Comparison of ENCODE assay signal across 8 mouse cellular contexts in the genomic region with DNA sequence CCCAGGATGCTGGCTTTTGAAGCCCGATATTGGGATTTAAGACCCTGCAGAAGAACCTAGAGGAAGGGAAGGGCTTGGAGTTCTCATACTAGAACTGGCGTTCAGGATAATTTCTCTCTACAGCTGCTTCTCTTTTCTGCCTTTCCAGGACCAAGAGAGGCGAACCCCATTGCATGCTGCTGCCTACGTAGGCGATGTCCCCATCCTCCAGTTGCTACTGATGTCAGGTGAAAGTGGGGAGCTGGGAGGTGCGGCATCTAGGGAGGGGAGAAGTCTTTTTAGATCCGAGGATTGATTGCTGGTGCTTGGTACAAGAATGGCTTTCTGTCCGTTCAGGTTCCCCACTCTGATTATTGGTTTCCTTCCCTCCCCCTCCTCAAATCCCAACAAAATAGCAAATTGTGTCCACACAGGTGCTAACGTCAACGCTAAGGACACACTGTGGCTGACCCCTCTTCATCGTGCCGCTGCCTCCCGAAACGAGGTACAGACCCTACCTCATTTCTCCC. TPM values are rescaled to one million over a fixed set of nuclear protein-coding genes. Genes with fewer than 3 reads are reported as not detected.
DNase-seq lines count a peak whose midpoint lies in the region; ATAC-seq and TF ChIP-seq lines count a peak whose summit lies in the region.

No protein-coding gene starts in this region.

- H3K4me2 ChIP-seq in neural tube, embryonic 11.5 days (ENCODE audit: low read depth), result peak overlapping the region; percentile 79
- H3K4me2 ChIP-seq in limb, embryonic 14.5 days (replicated peaks; ENCODE audit: low read depth, low read length, severe bottlenecking), result peak overlapping the region; percentile 72
- peak overlapping the region; percentile 90 for H3K4me2 ChIP-seq in stomach, embryonic 16.5 days (ENCODE audit: low read depth, low read length)

- H3K36me3 ChIP-seq in neural tube, embryonic 11.5 days (ENCODE audit: control insufficient read depth, insufficient read depth, low read length), result peaks cover 27% of the 10 kb centered on the region
- peaks cover 46% of the 10 kb centered on the region for H3K36me3 ChIP-seq in limb, embryonic 14.5 days (ENCODE audit: control insufficient read depth, insufficient read depth, low read length)
- H3K36me3 ChIP-seq in stomach, embryonic 16.5 days (ENCODE audit: control insufficient read depth, insufficient read depth, low read length), result peaks cover 22% of the 10 kb centered on the region

- peak; percentile 23 for DNase-seq in cerebellum, adult 11-12 months
- no peak for DNase-seq in cerebellum, adult 9-11 months
- DNase-seq in neural tube, embryonic 11.5 days (ENCODE audit: low spot score), result no peak
- no peak for DNase-seq in neural tube, embryonic 10.5 days (ENCODE audit: extremely low spot score, low spot score)
- no peak for DNase-seq in limb, embryonic 14.5 days (ENCODE audit: low spot score)
- no peak for DNase-seq in right cerebral cortex, postnatal 10 days (ENCODE audit: low spot score in 2 of 2)
- no peak for DNase-seq in ovary, adult 18-20 months (ENCODE audit: low spot score)

- H3K4me3 ChIP-seq in neural tube, embryonic 11.5 days (ENCODE audit: low read depth, low read length), result peak overlapping the region; percentile 99
- peak overlapping the region; percentile 98 for H3K4me3 ChIP-seq in limb, embryonic 14.5 days (replicated peaks; ENCODE audit: low read length)
- H3K4me3 ChIP-seq in stomach, embryonic 16.5 days (replicated peaks; ENCODE audit: low read length), result peak overlapping the region; percentile 90

- no peaks in the 10 kb centered on the region for H3K27me3 ChIP-seq in neural tube, embryonic 11.5 days (ENCODE audit: control insufficient read depth, insufficient read depth, low read length)
- H3K27me3 ChIP-seq in limb, embryonic 14.5 days (ENCODE audit: control insufficient read depth, insufficient read depth, low read length), result no peaks in the 10 kb centered on the region
- no peaks in the 10 kb centered on the region for H3K27me3 ChIP-seq in stomach, embryonic 16.5 days (ENCODE audit: control insufficient read depth, insufficient read depth, low read length)

- no peak overlapping the region for H3K27ac ChIP-seq in neural tube, embryonic 11.5 days (ENCODE audit: low read depth, low read length)
- no peak overlapping the region for H3K27ac ChIP-seq in limb, embryonic 14.5 days (replicated peaks; ENCODE audit: low read depth, low read length)
- H3K27ac ChIP-seq in stomach, embryonic 16.5 days (ENCODE audit: low read length), result peak overlapping the region; percentile 88

- WGBS in neural tube, embryonic 11.5 days, result 59% methylated on average over 14 of the region's 14 CpGs
- WGBS in limb, embryonic 14.5 days, result 51% methylated on average over 14 of the region's 14 CpGs
- WGBS in stomach, embryonic 16.5 days, result 49% methylated on average over 14 of the region's 14 CpGs

- TF ChIP-seq POLR2A in limb, embryonic 14.5 days (IDR thresholded peaks at IDR 0.05; ENCODE audit: borderline replicate concordance, extremely low read depth, insufficient read depth, insufficient read length), result no peak

- H3K9me3 ChIP-seq in neural tube, embryonic 11.5 days (ENCODE audit: control insufficient read depth, low read length), result no peaks in the 10 kb centered on the region
- no peaks in the 10 kb centered on the region for H3K9me3 ChIP-seq in limb, embryonic 14.5 days (ENCODE audit: control insufficient read depth, low read length)
- H3K9me3 ChIP-seq in stomach, embryonic 16.5 days (replicated peaks; ENCODE audit: control insufficient read depth, low read length), result no peaks in the 10 kb centered on the region

- H3K4me1 ChIP-seq in neural tube, embryonic 11.5 days (ENCODE audit: control insufficient read depth, insufficient read depth, low read length), result peaks cover 10% of the 10 kb centered on the region
- peaks cover 14% of the 10 kb centered on the region; the same call in 1 of the 2 replicates for H3K4me1 ChIP-seq in limb, embryonic 14.5 days (ENCODE audit: control insufficient read depth, insufficient read depth, low read length)
- H3K4me1 ChIP-seq in stomach, embryonic 16.5 days (ENCODE audit: control insufficient read depth, insufficient read depth, low read length), result peaks cover 16% of the 10 kb centered on the region

- ATAC-seq in neural tube, embryonic 11.5 days (ENCODE audit: insufficient read depth, low FRiP score, low TSS enrichment), result no peak
- ATAC-seq in limb, embryonic 14.5 days (ENCODE audit: low FRiP score, low read depth), result no peak
- ATAC-seq in stomach, embryonic 16.5 days (ENCODE audit: insufficient read depth, low FRiP score), result no peak

- H3K9ac ChIP-seq in neural tube, embryonic 11.5 days (ENCODE audit: low read length), result peak overlapping the region; percentile 98
- peak overlapping the region; percentile 98 for H3K9ac ChIP-seq in limb, embryonic 14.5 days (ENCODE audit: low read depth, low read length, severe bottlenecking)
- H3K9ac ChIP-seq in stomach, embryonic 16.5 days (ENCODE audit: low read length), result peak overlapping the region; percentile 95

RNA-seq across cellular contexts. Expression of a gene that starts 1.1 kb away (rescaled TPM):
- 9.5 and 10.4 TPM in 2 replicates for polyA plus RNA-seq in neural tube, embryonic 11.5 days (2014; fragmentation: Nextera tagmentation; extraction: Ambion mirVana)
- 50.7 and 59.8 TPM in 2 replicates for polyA plus RNA-seq in limb, embryonic 14.5 days (2012; rRNA removed)
- polyA plus RNA-seq in limb, embryonic 14.5 days (2014; fragmentation: Nextera tagmentation; extraction: Ambion mirVana), result 11.3 and 11.9 TPM in 2 replicates
- 8.4 and 10.0 TPM in 2 replicates for polyA plus RNA-seq in stomach, embryonic 16.5 days (2015; fragmentation: Nextera tagmentation; extraction: Ambion mirVana)

RNA-seq across cellular contexts. Expression of a gene that starts 9.2 kb away (rescaled TPM):
- polyA plus RNA-seq in neural tube, embryonic 11.5 days (2014; fragmentation: Nextera tagmentation; extraction: Ambion mirVana), result 19.0 and 24.1 TPM in 2 replicates
- polyA plus RNA-seq in limb, embryonic 14.5 days (2012; rRNA removed), result 38.9 and 43.5 TPM in 2 replicates
- 19.4 and 21.5 TPM in 2 replicates for polyA plus RNA-seq in limb, embryonic 14.5 days (2014; fragmentation: Nextera tagmentation; extraction: Ambion mirVana)
- polyA plus RNA-seq in stomach, embryonic 16.5 days (2015; fragmentation: Nextera tagmentation; extraction: Ambion mirVana), result 3.4 and 3.5 TPM in 2 replicates

RNA-seq across cellular contexts. Expression of a gene that starts 23.0 kb away (rescaled TPM):
- polyA plus RNA-seq in neural tube, embryonic 11.5 days (2014; fragmentation: Nextera tagmentation; extraction: Ambion mirVana), result not detected in 2 replicates
- 0.39 and 0.55 TPM in 2 replicates for polyA plus RNA-seq in limb, embryonic 14.5 days (2012; rRNA removed)
- 0.14 TPM in 1 of 2 replicates, not detected in the other for polyA plus RNA-seq in limb, embryonic 14.5 days (2014; fragmentation: Nextera tagmentation; extraction: Ambion mirVana)
- polyA plus RNA-seq in stomach, embryonic 16.5 days (2015; fragmentation: Nextera tagmentation; extraction: Ambion mirVana), result 28.7 and 32.9 TPM in 2 replicates

RNA-seq across cellular contexts. Expression of a gene that starts 33.3 kb away (rescaled TPM):
- polyA plus RNA-seq in neural tube, embryonic 11.5 days (2014; fragmentation: Nextera tagmentation; extraction: Ambion mirVana), result 115 and 127 TPM in 2 replicates
- 38.9 and 42.3 TPM in 2 replicates for polyA plus RNA-seq in limb, embryonic 14.5 days (2012; rRNA removed)
- polyA plus RNA-seq in limb, embryonic 14.5 days (2014; fragmentation: Nextera tagmentation; extraction: Ambion mirVana), result 68.6 and 71.9 TPM in 2 replicates
- polyA plus RNA-seq in stomach, embryonic 16.5 days (2015; fragmentation: Nextera tagmentation; extraction: Ambion mirVana), result 72.0 and 75.5 TPM in 2 replicates

RNA-seq across cellular contexts. Expression of a gene that starts 33.5 kb away (rescaled TPM):
- polyA plus RNA-seq in neural tube, embryonic 11.5 days (2014; fragmentation: Nextera tagmentation; extraction: Ambion mirVana), result 43.5 and 46.8 TPM in 2 replicates
- polyA plus RNA-seq in limb, embryonic 14.5 days (2012; rRNA removed), result 37.0 and 38.1 TPM in 2 replicates
- 35.7 and 36.1 TPM in 2 replicates for polyA plus RNA-seq in limb, embryonic 14.5 days (2014; fragmentation: Nextera tagmentation; extraction: Ambion mirVana)
- 37.0 and 38.5 TPM in 2 replicates for polyA plus RNA-seq in stomach, embryonic 16.5 days (2015; fragmentation: Nextera tagmentation; extraction: Ambion mirVana)

Comparison
In these comparisons a context has a peak if more than half of its experiments do, and no peak if none do; other contexts are left out.
1. RNA of a gene that starts 23.0 kb away (polyA plus RNA-seq): 28.7 to 32.9 TPM in stomach, embryonic 16.5 days; 0.14 to 0.55 TPM in limb, embryonic 14.5 days and not detected in neural tube, embryonic 11.5 days; every median in the first group is over 10 times any median in the second.
2. Peak in every context shown above with its lines, with median percentiles within 50 percentile points of each other: H3K4me2 ChIP-seq, H3K4me3 ChIP-seq and H3K9ac ChIP-seq.